23 mouse cellular contexts compared by ENCODE assay signal in genomic region chrX:109087073-109087472, GRCm38 (mm10). TPM values are rescaled to one million over a fixed set of nuclear protein-coding genes. Genes with fewer than 3 reads are reported as not detected.
DNase-seq lines count a peak whose midpoint lies in the region; ATAC-seq and TF ChIP-seq lines count a peak whose summit lies in the region.
"Had no signal": no experiment of that assay in that cellular context is flagged by ENCODE, and none has a peak within 500 bp of the region (broad histone marks: within the 10 kb centered on the region; RNA-seq: fewer than 3 reads in every experiment).

No protein-coding gene starts in this region.

- ATAC-seq in stomach, postnatal 0 days (ENCODE audit: low FRiP score, low TSS enrichment) = no peak
- ATAC-seq: activated CD4-positive, CD25-positive, alpha-beta regulatory T cell, adult 4 months; CD4-positive, CD25-positive, alpha-beta regulatory T cell, adult 4 months; forebrain, embryonic 13.5 days; forebrain, embryonic 16.5 days had no signal

- no peak overlapping the region for H3K9ac ChIP-seq in stomach, postnatal 0 days (ENCODE audit: low read length)
- H3K9ac ChIP-seq: embryonic facial prominence, embryonic 12.5 days; forebrain, embryonic 13.5 days had no signal

- no peak overlapping the region for H3K4me3 ChIP-seq in gastrocnemius, adult 2 months
- H3K4me3 ChIP-seq in layer of hippocampus, adult 2 months = no peak overlapping the region
- no peak overlapping the region for H3K4me3 ChIP-seq in stomach, postnatal 0 days (ENCODE audit: low read depth, low read length)
- H3K4me3 ChIP-seq: embryonic facial prominence, embryonic 10.5 days; embryonic facial prominence, embryonic 12.5 days; forebrain, embryonic 13.5 days had no signal

- H3K27ac ChIP-seq in gastrocnemius, adult 2 months = no peak overlapping the region
- no peak overlapping the region for H3K27ac ChIP-seq in layer of hippocampus, adult 2 months
- H3K27ac ChIP-seq in stomach, postnatal 0 days (replicated peaks) = no peak overlapping the region
- H3K27ac ChIP-seq: embryonic facial prominence, embryonic 10.5 days; embryonic facial prominence, embryonic 12.5 days; forebrain, embryonic 13.5 days had no signal

- H3K4me1 ChIP-seq in stomach, postnatal 0 days (replicated peaks; ENCODE audit: control insufficient read depth, insufficient read depth) = no peaks in the 10 kb centered on the region
- H3K4me1 ChIP-seq: embryonic facial prominence, embryonic 10.5 days; embryonic facial prominence, embryonic 12.5 days; forebrain, embryonic 13.5 days had no signal

- no peaks in the 10 kb centered on the region for H3K27me3 ChIP-seq in stomach, postnatal 0 days (ENCODE audit: control insufficient read depth, insufficient read depth, low read length)
- H3K27me3 ChIP-seq: CH12.LX; embryonic facial prominence, embryonic 12.5 days; forebrain, embryonic 13.5 days had no signal

- no peaks in the 10 kb centered on the region for H3K9me3 ChIP-seq in stomach, postnatal 0 days (ENCODE audit: control insufficient read depth, low read length)
- H3K9me3 ChIP-seq: embryonic facial prominence, embryonic 10.5 days; embryonic facial prominence, embryonic 12.5 days; forebrain, embryonic 13.5 days; G1E had no signal

- H3K36me3 ChIP-seq in stomach, postnatal 0 days (ENCODE audit: control insufficient read depth, insufficient read depth, low read length) = no peaks in the 10 kb centered on the region
- H3K36me3 ChIP-seq: embryonic facial prominence, embryonic 10.5 days; embryonic facial prominence, embryonic 12.5 days; G1E had no signal

- no peak overlapping the region for H3K4me2 ChIP-seq in stomach, postnatal 0 days (replicated peaks; ENCODE audit: low read depth)
- H3K4me2 ChIP-seq: embryonic facial prominence, embryonic 12.5 days; forebrain, embryonic 13.5 days had no signal

- DNase-seq in gastrocnemius, adult 2 months = no peak
- no peak for DNase-seq in gastrocnemius, postnatal 25 days
- DNase-seq in layer of hippocampus, adult 2 months (ENCODE audit: low spot score in 2 of 2) = no peak
- DNase-seq in layer of hippocampus, adult 9-11 months = no peak
- no peak for DNase-seq in stomach, postnatal 0 days (ENCODE audit: low spot score)
- DNase-seq in right cerebral cortex, adult 2 months (ENCODE audit: low spot score in 2 of 2) = no peak
- DNase-seq: adrenal gland, adult 8-10 months; adrenal gland, postnatal 14 days; adrenal gland, postnatal 36 days; B cell, adult 2 months; cerebellum, adult 11-12 months; cerebellum, adult 2 months; cerebellum, adult 9-10 months; cerebellum, postnatal 10 days; cerebellum, postnatal 25 days had no signal

- intact Hi-C loops in gastrocnemius, adult 2 months (cut with DNase I) = no loop called here

- peak; percentile 28; the same call in 1 of the 2 replicates for TF ChIP-seq CTCF in gastrocnemius, adult 2 months (IDR thresholded peaks at IDR 0.05)
- peak; percentile 41 for TF ChIP-seq CTCF in layer of hippocampus, adult 2 months (conservative IDR thresholded peaks at IDR 0.05)
- TF ChIP-seq CTCF in stomach, postnatal 0 days (IDR thresholded peaks at IDR 0.05; ENCODE audit: low read depth) = 0 out of 2 replicates have a peak, but pooled peaks have one; percentile 5

- no peak for TF ChIP-seq EP300 in stomach, postnatal 0 days (optimal IDR thresholded peaks at IDR 0.05)

RNA-seq across cellular contexts. Expression of gene Sh3bgrl, which starts 8.1 kb away (rescaled TPM):
- total RNA-seq in gastrocnemius, adult 2 months (2021) = 10 to 100 TPM; 10.7 to 12.7 TPM
- total RNA-seq in gastrocnemius, postnatal 25 days (2021) = 10 to 100 TPM; 11.2 to 23.8 TPM
- 10 to 100 TPM; 82.6 to 82.7 TPM for total RNA-seq in layer of hippocampus, adult 2 months (2021)
- 66.2 and 66.8 TPM in 2 replicates for polyA plus RNA-seq in stomach, postnatal 0 days (2015; fragmentation: Nextera tagmentation; extraction: Ambion mirVana)
